Mouse (Mus musculus): ENCODE measurements around the gene Gm2431. TPM values are rescaled to one million over a fixed set of nuclear protein-coding genes. Genes with fewer than 3 reads are reported as not detected.
"Not testable (repeated sequence)": the region's sequence is repeated elsewhere in the genome, so short reads cannot be mapped to it uniquely, and the experiment has no call there.

Gm2431 gene
- polyA plus RNA-seq, 1 experiment = not detected

GRCm38 (mm10) chr7:142255517-142255916 lies 2.6 kb downstream of the Gm2431 start:
- no peaks in the 10 kb centered on the region for H3K27me3 ChIP-seq (replicated peaks; ENCODE audit: control insufficient read depth, insufficient read depth, low read length)
- no peaks in the 10 kb centered on the region for H3K36me3 ChIP-seq (ENCODE audit: control insufficient read depth, insufficient read depth, low read length)
- 1% methylated on average over 2 of the region's 2 CpGs for WGBS
- DNase-seq = peak; percentile 19
- no peak overlapping the region for H3K27ac ChIP-seq (ENCODE audit: insufficient read depth, low read depth, low read length)
- TF ChIP-seq CTCF (conservative IDR thresholded peaks at IDR 0.05; ENCODE audit: insufficient read depth, insufficient read length, low read depth, low read length) (peak; percentile 72), POLR2A (IDR thresholded peaks at IDR 0.05; ENCODE audit: low read depth, low read length) (no peak)
- H3K4me1 ChIP-seq (ENCODE audit: control insufficient read depth, insufficient read depth, low read length) = no peaks in the 10 kb centered on the region
- no peak overlapping the region for H3K4me3 ChIP-seq (ENCODE audit: insufficient read depth, low read depth, low read length)

GRCm38 (mm10) chr7:142249824-142250223 lies 8.3 kb downstream of the Gm2431 start:
- TF ChIP-seq CTCF (conservative IDR thresholded peaks at IDR 0.05; ENCODE audit: insufficient read depth, insufficient read length, low read depth, low read length) (peak; percentile 50), POLR2A (IDR thresholded peaks at IDR 0.05; ENCODE audit: low read depth, low read length) (no peak)
- Histone ChIP-seq H3K4me1 (ENCODE audit: control insufficient read depth, insufficient read depth, low read length) (no peaks in the 10 kb centered on the region), H3K27ac (ENCODE audit: insufficient read depth, low read depth, low read length) (no peak overlapping the region), H3K4me3 (ENCODE audit: insufficient read depth, low read depth, low read length) (no peak overlapping the region), H3K36me3 (ENCODE audit: control insufficient read depth, insufficient read depth, low read length) (no peaks in the 10 kb centered on the region), H3K27me3 (replicated peaks; ENCODE audit: control insufficient read depth, insufficient read depth, low read length) (no peaks in the 10 kb centered on the region)
- WGBS = 0% methylated on average over 1 of the region's 1 CpGs
- DNase-seq = peak; percentile 28

GRCm38 (mm10) chr7:142240978-142241377 lies 17.2 kb downstream of the Gm2431 start, which contains the start of gene Gm40460:
TSS of gene Gm40460 (minus strand) at chr7:142241078.
- TF ChIP-seq POLR2A (IDR thresholded peaks at IDR 0.05; ENCODE audit: low read depth, low read length) = no peak
- no peak for TF ChIP-seq CTCF (conservative IDR thresholded peaks at IDR 0.05; ENCODE audit: insufficient read depth, insufficient read length, low read depth, low read length)
- no peaks in the 10 kb centered on the region for H3K36me3 ChIP-seq (ENCODE audit: control insufficient read depth, insufficient read depth, low read length)
- H3K4me1 ChIP-seq (ENCODE audit: control insufficient read depth, insufficient read depth, low read length) = no peaks in the 10 kb centered on the region
- H3K27me3 ChIP-seq (replicated peaks; ENCODE audit: control insufficient read depth, insufficient read depth, low read length) = no peaks in the 10 kb centered on the region
- H3K4me3 ChIP-seq (ENCODE audit: insufficient read depth, low read depth, low read length) = no peak within 1 kb of the TSS
- H3K27ac ChIP-seq (ENCODE audit: insufficient read depth, low read depth, low read length) = no peak within 1 kb of the TSS
- DNase-seq = no peak
- WGBS = 21% methylated on average over 2 of the region's 2 CpGs

- Histone ChIP-seq H3K27me3 (replicated peaks; ENCODE audit: control insufficient read depth, insufficient read depth, low read length) (no peaks in the 10 kb centered on the region), H3K4me1 (ENCODE audit: control insufficient read depth, insufficient read depth, low read length) (no peaks in the 10 kb centered on the region), H3K27ac (ENCODE audit: insufficient read depth, low read depth, low read length) (no peak overlapping the region), H3K4me3 (ENCODE audit: insufficient read depth, low read depth, low read length) (no peak overlapping the region), H3K36me3 (ENCODE audit: control insufficient read depth, insufficient read depth, low read length) (no peaks in the 10 kb centered on the region)
- TF ChIP-seq POLR2A (IDR thresholded peaks at IDR 0.05; ENCODE audit: low read depth, low read length) = no peak
- no peak for TF ChIP-seq CTCF (conservative IDR thresholded peaks at IDR 0.05; ENCODE audit: insufficient read depth, insufficient read length, low read depth, low read length)
- WGBS = 45% methylated on average over 1 of the region's 1 CpGs
- no peak for DNase-seq
Measured at GRCm38 (mm10) chr7:142231540-142231939, 26.6 kb downstream of the Gm2431 start.

GRCm38 (mm10) chr7:142229871-142230270 lies 28.3 kb downstream of the Gm2431 start, which contains the start of gene Krtap5-5:
TSS of gene Krtap5-5 (minus strand) at chr7:142229971.
- not testable (repeated sequence) for DNase-seq; H3K27me3 ChIP-seq (replicated peaks; ENCODE audit: control insufficient read depth, insufficient read depth, low read length); H3K27ac ChIP-seq (ENCODE audit: insufficient read depth, low read depth, low read length); H3K4me1 ChIP-seq (ENCODE audit: control insufficient read depth, insufficient read depth, low read length); H3K36me3 ChIP-seq (ENCODE audit: control insufficient read depth, insufficient read depth, low read length); H3K4me3 ChIP-seq (ENCODE audit: insufficient read depth, low read depth, low read length)
- 28% methylated on average over 3 of the region's 3 CpGs for WGBS

- Histone ChIP-seq H3K4me1 (ENCODE audit: control insufficient read depth, insufficient read depth, low read length) (no peaks in the 10 kb centered on the region), H3K36me3 (ENCODE audit: control insufficient read depth, insufficient read depth, low read length) (no peaks in the 10 kb centered on the region), H3K27me3 (replicated peaks; ENCODE audit: control insufficient read depth, insufficient read depth, low read length) (no peaks in the 10 kb centered on the region), H3K27ac (ENCODE audit: insufficient read depth, low read depth, low read length) (no peak overlapping the region), H3K4me3 (ENCODE audit: insufficient read depth, low read depth, low read length) (no peak overlapping the region)
- DNase-seq = no peak
- TF ChIP-seq CTCF (conservative IDR thresholded peaks at IDR 0.05; ENCODE audit: insufficient read depth, insufficient read length, low read depth, low read length) (no peak), POLR2A (IDR thresholded peaks at IDR 0.05; ENCODE audit: low read depth, low read length) (no peak)
- 46% methylated on average over 2 of the region's 2 CpGs for WGBS
Measured at GRCm38 (mm10) chr7:142224518-142224917, 33.6 kb downstream of the Gm2431 start.

- WGBS = 56% methylated on average over 1 of the region's 1 CpGs
- H3K4me1 ChIP-seq (ENCODE audit: control insufficient read depth, insufficient read depth, low read length); DNase-seq; H3K36me3 ChIP-seq (ENCODE audit: control insufficient read depth, insufficient read depth, low read length); H3K4me3 ChIP-seq (ENCODE audit: insufficient read depth, low read depth, low read length); H3K27ac ChIP-seq (ENCODE audit: insufficient read depth, low read depth, low read length); H3K27me3 ChIP-seq (replicated peaks; ENCODE audit: control insufficient read depth, insufficient read depth, low read length): not testable (repeated sequence)
Measured at GRCm38 (mm10) chr7:142212136-142212535, 46.0 kb downstream of the Gm2431 start.

GRCm38 (mm10) chr7:142211559-142211958 lies 46.6 kb downstream of the Gm2431 start, which contains the start of gene Gm7579:
TSS of gene Gm7579 (plus strand) at chr7:142211859.
- TF ChIP-seq POLR2A (IDR thresholded peaks at IDR 0.05; ENCODE audit: low read depth, low read length) (no peak), CTCF (conservative IDR thresholded peaks at IDR 0.05; ENCODE audit: insufficient read depth, insufficient read length, low read depth, low read length) (no peak)
- H3K27me3 ChIP-seq (replicated peaks; ENCODE audit: control insufficient read depth, insufficient read depth, low read length) = no peaks in the 10 kb centered on the region
- WGBS = 38% methylated on average over 1 of the region's 1 CpGs
- H3K36me3 ChIP-seq (ENCODE audit: control insufficient read depth, insufficient read depth, low read length) = no peaks in the 10 kb centered on the region
- no peak for DNase-seq
- H3K4me3 ChIP-seq (ENCODE audit: insufficient read depth, low read depth, low read length) = no peak within 1 kb of the TSS
- no peaks in the 10 kb centered on the region for H3K4me1 ChIP-seq (ENCODE audit: control insufficient read depth, insufficient read depth, low read length)
- no peak within 1 kb of the TSS for H3K27ac ChIP-seq (ENCODE audit: insufficient read depth, low read depth, low read length)

Other genes with a start within 250 kb of the Gm2431 start
- gene Mob2, start 197.3 kb downstream of the Gm2431 start, polyA plus RNA-seq (2012; rRNA removed) = 44.0 and 45.3 TPM in 2 replicates
- 3.6 and 3.7 TPM in 2 replicates for gene Dusp8, start 162.5 kb downstream of the Gm2431 start, polyA plus RNA-seq (2012; rRNA removed)
- not detected in 2 replicates for gene Gm45618, start 137.6 kb downstream of the Gm2431 start, polyA plus RNA-seq (2012; rRNA removed)
- gene Gm39115, start 122.3 kb downstream of the Gm2431 start, polyA plus RNA-seq (2012; rRNA removed) = not detected in 2 replicates
- not detected in 2 replicates for gene Gm45337, start 113.7 kb downstream of the Gm2431 start, polyA plus RNA-seq (2012; rRNA removed)
- gene Gm29735, start 101.2 kb downstream of the Gm2431 start, polyA plus RNA-seq (2012; rRNA removed) = not detected in 2 replicates
- gene Gm4553, start 92.6 kb downstream of the Gm2431 start, polyA plus RNA-seq (2012; rRNA removed) = not detected in 2 replicates
- gene Krtap5-2, start 82.3 kb downstream of the Gm2431 start, polyA plus RNA-seq (2012; rRNA removed) = not detected in 2 replicates
- gene Gm10153, start 68.0 kb downstream of the Gm2431 start, polyA plus RNA-seq (2012; rRNA removed) = not detected in 2 replicates
- gene Krtap5-3, start 57.0 kb downstream of the Gm2431 start, polyA plus RNA-seq (2012; rRNA removed) = not detected in 2 replicates
- gene Gm7579, start 46.5 kb downstream of the Gm2431 start, polyA plus RNA-seq (2012; rRNA removed) = not detected in 2 replicates
- gene Krtap5-5, start 28.4 kb downstream of the Gm2431 start, polyA plus RNA-seq (2012; rRNA removed) = not detected in 2 replicates
- not detected in 2 replicates for gene Gm40460, start 17.3 kb downstream of the Gm2431 start, polyA plus RNA-seq (2012; rRNA removed)
- gene Gm4559, start 16.0 kb upstream of the Gm2431 start, polyA plus RNA-seq (2012; rRNA removed) = not detected in 2 replicates
- gene Krtap5-1, start 38.8 kb upstream of the Gm2431 start, polyA plus RNA-seq (2012; rRNA removed) = not detected in 2 replicates
- gene Krtap5-4, start 45.2 kb upstream of the Gm2431 start, polyA plus RNA-seq (2012; rRNA removed) = not detected in 2 replicates
- 3.1 and 4.1 TPM in 2 replicates for gene Ifitm10, start 115.4 kb upstream of the Gm2431 start, polyA plus RNA-seq (2012; rRNA removed)
- gene Gm49369, start 124.3 kb upstream of the Gm2431 start, polyA plus RNA-seq (2012; rRNA removed) = 0.36 TPM in 1 of 2 replicates, not detected in the other
- gene Ctsd, start 129.7 kb upstream of the Gm2431 start, polyA plus RNA-seq (2012; rRNA removed) = 830 and 897 TPM in 2 replicates
- gene Syt8, start 176.5 kb upstream of the Gm2431 start, polyA plus RNA-seq (2012; rRNA removed) = 1.8 and 3.3 TPM in 2 replicates
- 0.54 and 103 TPM in 2 replicates for gene Tnni2, start 183.5 kb upstream of the Gm2431 start, polyA plus RNA-seq (2012; rRNA removed)
- 22.2 and 39.8 TPM in 2 replicates for gene Lsp1, start 202.5 kb upstream of the Gm2431 start, polyA plus RNA-seq (2012; rRNA removed)
- gene Tnnt3, start 240.5 kb upstream of the Gm2431 start, polyA plus RNA-seq (2012; rRNA removed) = 48.3 TPM in 1 of 2 replicates, not detected in the other